Mouse (Mus musculus) ES-CJ7 (cell line): ENCODE results near the gene Psmc3.
A peak's percentile ranks its signal among the peaks of the same experiment; 100 is the strongest.

Experiments
- DNase-seq: peaks from one replicate; pipeline ENCODE4 v3.0.0; 2011; ENCODE audit warnings: low read depth, low spot score

Gene Psmc3

DNA sequence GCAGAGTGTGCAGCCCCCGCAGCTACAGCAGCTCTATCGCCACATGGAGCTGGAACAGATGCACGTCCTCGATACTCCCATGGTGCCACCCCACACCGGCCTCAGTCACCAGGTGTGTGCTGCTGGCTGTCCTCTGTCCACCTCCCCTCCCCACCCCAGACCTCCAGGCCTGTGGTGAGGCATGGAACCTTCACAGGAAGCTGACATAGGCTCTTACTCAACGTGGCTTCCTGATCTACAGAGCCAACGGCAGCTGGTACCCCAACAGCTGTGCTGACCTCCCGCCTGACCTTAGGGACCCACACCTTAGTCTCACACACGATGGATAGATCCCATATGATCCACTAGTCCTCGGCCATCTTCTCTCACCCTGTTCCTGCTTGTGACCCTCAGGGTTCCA is 59.5 kb downstream of the Psmc3 start:
- no peak for DNase-seq

DNA sequence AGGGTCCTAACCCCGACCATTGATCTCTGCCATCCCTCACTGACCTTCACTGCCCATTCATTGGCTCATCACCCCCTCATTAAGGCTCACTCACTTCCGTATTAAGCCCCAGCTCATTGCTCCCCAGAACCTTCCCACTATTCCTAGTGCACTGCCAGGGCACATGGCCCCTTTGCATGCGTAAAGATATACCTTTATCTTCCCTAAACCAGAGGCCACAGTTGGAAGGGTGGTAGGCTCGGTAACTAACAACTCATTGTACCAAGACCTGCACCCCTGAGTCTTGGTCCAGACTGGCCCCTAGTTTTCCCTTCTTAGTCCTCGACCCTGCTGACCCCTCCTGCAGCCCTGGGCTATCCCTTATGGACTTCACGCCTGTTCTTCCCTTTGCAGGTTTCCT is 60.0 kb downstream of the Psmc3 start:
- no peak for DNase-seq

- peak; percentile 94 for DNase-seq
These were observed 61.2 kb downstream of the Psmc3 start for GRCm38 (mm10) chr2:91114781-91115577.

- DNase-seq = no peak
These were observed 61.8 kb downstream of the Psmc3 start for GRCm38 (mm10) chr2:91115578-91115970.
